Mouse (Mus musculus) G1E (cell line): Measurements from ENCODE around the gene Wwc1.

Experiments used
- CTCF ChIP-seq: IDR thresholded peaks from 2 replicates; pipeline ENCODE4 v1.5.1; 2012; ENCODE audit warnings: low read depth, low read length, inconsistent platforms, mixed read lengths
- GATA1 ChIP-seq: IDR thresholded peaks from 2 replicates; pipeline ENCODE4 v1.6.1; 2012; ENCODE audit warnings: borderline replicate concordance, low read length, inconsistent platforms, mixed read lengths
- GATA2 ChIP-seq: IDR thresholded peaks from 2 replicates; pipeline ENCODE4 v1.6.1; 2012; ENCODE audit warnings: low read depth, low read length, inconsistent platforms, borderline replicate concordance

- TF ChIP-seq GATA1, result no peak
- TF ChIP-seq CTCF, result no peak
- TF ChIP-seq GATA2, result no peak
Observed at GRCm38 (mm10) chr11:35951058-35951726, 29.1 kb downstream of the Wwc1 start.
